Mouse (Mus musculus): ENCODE measurements around the gene Dpm3. TPM values are rescaled to one million over a fixed set of nuclear protein-coding genes. Genes with fewer than 3 reads are reported as not detected.

Dpm3 gene
- polyA plus RNA-seq (2014; fragmentation: Illumina TruSeq; extraction: RNeasy Lipid Tissue Mini Kit (QIAGEN cat#74804); ENCODE audit: low read depth, low replicate concordance): not detected

GRCm38 (mm10) chr3:89259076-89259475, at the start of gene Dpm3:
Gene Dpm3, plus strand, starts transcription at chr3:89259358.

GRCm38 (mm10) chr3:89214681-89215411, 44.3 kb upstream of the Dpm3 start, which contains the start of gene Thbs3:
Gene Thbs3, plus strand, starts transcription at chr3:89215180.

GRCm38 (mm10) chr3:89226900-89227299, 32.3 kb upstream of the Dpm3 start, which contains the start of gene Mtx1:
Gene Mtx1, minus strand, starts transcription at chr3:89227088.

GRCm38 (mm10) chr3:89228836-89229235, 30.3 kb upstream of the Dpm3 start, which contains the start of gene Muc1:
Gene Muc1, plus strand, starts transcription at chr3:89229057.

GRCm38 (mm10) chr3:89245688-89246171, 13.4 kb upstream of the Dpm3 start, which contains the start of gene Krtcap2:
Gene Krtcap2, plus strand, starts transcription at chr3:89245966.

GRCm38 (mm10) chr3:89246261-89247100, 12.7 kb upstream of the Dpm3 start, which contains the start of gene Trim46:
Gene Trim46, minus strand, starts transcription at chr3:89246309.

GRCm38 (mm10) chr3:89270051-89270755, 11.0 kb downstream of the Dpm3 start, which contains the start of gene Slc50a1:
Gene Slc50a1, minus strand, starts transcription at chr3:89270570.

GRCm38 (mm10) chr3:89280606-89281511, 21.7 kb downstream of the Dpm3 start, which contains the start of gene Efna1:
Gene Efna1, minus strand, starts transcription at chr3:89281142.

Other genes with a start within 250 kb of the Dpm3 start
- gene Rusc1, start 166.0 kb upstream of the Dpm3 start, polyA plus RNA-seq (2014; fragmentation: Illumina TruSeq; extraction: RNeasy Lipid Tissue Mini Kit (QIAGEN cat#74804); ENCODE audit: low read depth, low replicate concordance): 5.8 TPM
- not detected for gene Gm43738, start 158.3 kb upstream of the Dpm3 start, polyA plus RNA-seq (2014; fragmentation: Illumina TruSeq; extraction: RNeasy Lipid Tissue Mini Kit (QIAGEN cat#74804); ENCODE audit: low read depth, low replicate concordance)
- gene Fdps, start 157.4 kb upstream of the Dpm3 start, polyA plus RNA-seq (2014; fragmentation: Illumina TruSeq; extraction: RNeasy Lipid Tissue Mini Kit (QIAGEN cat#74804); ENCODE audit: low read depth, low replicate concordance): 6.4 TPM
- 10.3 TPM for gene Pklr, start 123.2 kb upstream of the Dpm3 start, polyA plus RNA-seq (2014; fragmentation: Illumina TruSeq; extraction: RNeasy Lipid Tissue Mini Kit (QIAGEN cat#74804); ENCODE audit: low read depth, low replicate concordance)
- gene Hcn3, start 99.2 kb upstream of the Dpm3 start, polyA plus RNA-seq (2014; fragmentation: Illumina TruSeq; extraction: RNeasy Lipid Tissue Mini Kit (QIAGEN cat#74804); ENCODE audit: low read depth, low replicate concordance): not detected
- 6.5 TPM for gene Clk2, start 94.6 kb upstream of the Dpm3 start, polyA plus RNA-seq (2014; fragmentation: Illumina TruSeq; extraction: RNeasy Lipid Tissue Mini Kit (QIAGEN cat#74804); ENCODE audit: low read depth, low replicate concordance)
- gene Scamp3, start 81.9 kb upstream of the Dpm3 start, polyA plus RNA-seq (2014; fragmentation: Illumina TruSeq; extraction: RNeasy Lipid Tissue Mini Kit (QIAGEN cat#74804); ENCODE audit: low read depth, low replicate concordance): 7.7 TPM
- not detected for gene Fam189b, start 76.2 kb upstream of the Dpm3 start, polyA plus RNA-seq (2014; fragmentation: Illumina TruSeq; extraction: RNeasy Lipid Tissue Mini Kit (QIAGEN cat#74804); ENCODE audit: low read depth, low replicate concordance)
- gene Gba, start 56.4 kb upstream of the Dpm3 start, polyA plus RNA-seq (2014; fragmentation: Illumina TruSeq; extraction: RNeasy Lipid Tissue Mini Kit (QIAGEN cat#74804); ENCODE audit: low read depth, low replicate concordance): 10.7 TPM
- 0.73 TPM for gene Thbs3, start 44.2 kb upstream of the Dpm3 start, polyA plus RNA-seq (2014; fragmentation: Illumina TruSeq; extraction: RNeasy Lipid Tissue Mini Kit (QIAGEN cat#74804); ENCODE audit: low read depth, low replicate concordance)
- gene Mtx1, start 32.3 kb upstream of the Dpm3 start, polyA plus RNA-seq (2014; fragmentation: Illumina TruSeq; extraction: RNeasy Lipid Tissue Mini Kit (QIAGEN cat#74804); ENCODE audit: low read depth, low replicate concordance): 50.1 TPM
- gene Muc1, start 30.3 kb upstream of the Dpm3 start, polyA plus RNA-seq (2014; fragmentation: Illumina TruSeq; extraction: RNeasy Lipid Tissue Mini Kit (QIAGEN cat#74804); ENCODE audit: low read depth, low replicate concordance): 9.3 TPM
- 27.7 TPM for gene Krtcap2, start 13.4 kb upstream of the Dpm3 start, polyA plus RNA-seq (2014; fragmentation: Illumina TruSeq; extraction: RNeasy Lipid Tissue Mini Kit (QIAGEN cat#74804); ENCODE audit: low read depth, low replicate concordance)
- not detected for gene Trim46, start 13.0 kb upstream of the Dpm3 start, polyA plus RNA-seq (2014; fragmentation: Illumina TruSeq; extraction: RNeasy Lipid Tissue Mini Kit (QIAGEN cat#74804); ENCODE audit: low read depth, low replicate concordance)
- gene Slc50a1, start 11.2 kb downstream of the Dpm3 start, polyA plus RNA-seq (2014; fragmentation: Illumina TruSeq; extraction: RNeasy Lipid Tissue Mini Kit (QIAGEN cat#74804); ENCODE audit: low read depth, low replicate concordance): 10.2 TPM
- 8.2 TPM for gene Efna1, start 21.8 kb downstream of the Dpm3 start, polyA plus RNA-seq (2014; fragmentation: Illumina TruSeq; extraction: RNeasy Lipid Tissue Mini Kit (QIAGEN cat#74804); ENCODE audit: low read depth, low replicate concordance)
- gene Efna3, start 63.6 kb downstream of the Dpm3 start, polyA plus RNA-seq (2014; fragmentation: Illumina TruSeq; extraction: RNeasy Lipid Tissue Mini Kit (QIAGEN cat#74804); ENCODE audit: low read depth, low replicate concordance): not detected
- not detected for gene Efna4, start 78.7 kb downstream of the Dpm3 start, polyA plus RNA-seq (2014; fragmentation: Illumina TruSeq; extraction: RNeasy Lipid Tissue Mini Kit (QIAGEN cat#74804); ENCODE audit: low read depth, low replicate concordance)
- 4.4 TPM for gene Adam15, start 90.6 kb downstream of the Dpm3 start, polyA plus RNA-seq (2014; fragmentation: Illumina TruSeq; extraction: RNeasy Lipid Tissue Mini Kit (QIAGEN cat#74804); ENCODE audit: low read depth, low replicate concordance)
- not detected for gene Dcst2, start 102.6 kb downstream of the Dpm3 start, polyA plus RNA-seq (2014; fragmentation: Illumina TruSeq; extraction: RNeasy Lipid Tissue Mini Kit (QIAGEN cat#74804); ENCODE audit: low read depth, low replicate concordance)
- not detected for gene Dcst1, start 105.9 kb downstream of the Dpm3 start, polyA plus RNA-seq (2014; fragmentation: Illumina TruSeq; extraction: RNeasy Lipid Tissue Mini Kit (QIAGEN cat#74804); ENCODE audit: low read depth, low replicate concordance)
- gene Zbtb7b, start 135.4 kb downstream of the Dpm3 start, polyA plus RNA-seq (2014; fragmentation: Illumina TruSeq; extraction: RNeasy Lipid Tissue Mini Kit (QIAGEN cat#74804); ENCODE audit: low read depth, low replicate concordance): 2.8 TPM
- gene Lenep, start 143.4 kb downstream of the Dpm3 start, polyA plus RNA-seq (2014; fragmentation: Illumina TruSeq; extraction: RNeasy Lipid Tissue Mini Kit (QIAGEN cat#74804); ENCODE audit: low read depth, low replicate concordance): 1.6 TPM
- gene Flad1, start 152.5 kb downstream of the Dpm3 start, polyA plus RNA-seq (2014; fragmentation: Illumina TruSeq; extraction: RNeasy Lipid Tissue Mini Kit (QIAGEN cat#74804); ENCODE audit: low read depth, low replicate concordance): 1.8 TPM
- gene Cks1b, start 159.0 kb downstream of the Dpm3 start, polyA plus RNA-seq (2014; fragmentation: Illumina TruSeq; extraction: RNeasy Lipid Tissue Mini Kit (QIAGEN cat#74804); ENCODE audit: low read depth, low replicate concordance): 1.6 TPM
- 16.6 TPM for gene Shc1, start 159.1 kb downstream of the Dpm3 start, polyA plus RNA-seq (2014; fragmentation: Illumina TruSeq; extraction: RNeasy Lipid Tissue Mini Kit (QIAGEN cat#74804); ENCODE audit: low read depth, low replicate concordance)
- gene Pygo2, start 170.9 kb downstream of the Dpm3 start, polyA plus RNA-seq (2014; fragmentation: Illumina TruSeq; extraction: RNeasy Lipid Tissue Mini Kit (QIAGEN cat#74804); ENCODE audit: low read depth, low replicate concordance): 5.3 TPM
- 12.9 TPM for gene Pbxip1, start 177.3 kb downstream of the Dpm3 start, polyA plus RNA-seq (2014; fragmentation: Illumina TruSeq; extraction: RNeasy Lipid Tissue Mini Kit (QIAGEN cat#74804); ENCODE audit: low read depth, low replicate concordance)
- not detected for gene Pmvk, start 195.2 kb downstream of the Dpm3 start, polyA plus RNA-seq (2014; fragmentation: Illumina TruSeq; extraction: RNeasy Lipid Tissue Mini Kit (QIAGEN cat#74804); ENCODE audit: low read depth, low replicate concordance)